Mouse (Mus musculus) cerebellum, adult 9-11 months (tissue): ENCODE results near the gene Cyp4f18.
"Not testable (repeated sequence)": the region's sequence is repeated elsewhere in the genome, so short reads cannot be mapped to it uniquely, and the experiment has no call there.

Source experiments
- DNase-seq: peaks from one replicate; pipeline ENCODE4 v3.0.0; 2022

Cyp4f18 gene

DNA sequence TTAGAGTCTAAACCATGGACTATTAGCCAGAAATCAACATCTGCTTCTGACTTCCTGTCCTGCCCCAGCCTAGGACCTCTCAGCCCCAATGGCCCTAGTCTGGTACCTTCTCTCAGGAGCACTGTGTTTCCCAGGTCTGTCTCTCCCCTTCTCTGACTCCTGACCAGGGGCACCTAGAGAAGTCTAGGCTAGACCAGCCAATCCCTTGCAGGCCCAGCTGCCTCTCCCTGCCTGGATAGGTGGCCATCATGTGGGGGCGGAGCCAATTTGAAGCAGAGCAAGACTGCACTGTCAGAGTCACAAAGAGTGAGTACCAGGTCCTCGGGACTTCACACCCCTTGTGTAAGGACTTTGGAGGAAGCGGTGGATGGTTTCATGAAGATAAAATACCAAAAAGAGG lies at the start of gene Cyp4f18:
Gene Cyp4f18, minus strand, starts transcription at position 154 of the 400 bp plus-strand sequence.
- no peak for DNase-seq

DNA sequence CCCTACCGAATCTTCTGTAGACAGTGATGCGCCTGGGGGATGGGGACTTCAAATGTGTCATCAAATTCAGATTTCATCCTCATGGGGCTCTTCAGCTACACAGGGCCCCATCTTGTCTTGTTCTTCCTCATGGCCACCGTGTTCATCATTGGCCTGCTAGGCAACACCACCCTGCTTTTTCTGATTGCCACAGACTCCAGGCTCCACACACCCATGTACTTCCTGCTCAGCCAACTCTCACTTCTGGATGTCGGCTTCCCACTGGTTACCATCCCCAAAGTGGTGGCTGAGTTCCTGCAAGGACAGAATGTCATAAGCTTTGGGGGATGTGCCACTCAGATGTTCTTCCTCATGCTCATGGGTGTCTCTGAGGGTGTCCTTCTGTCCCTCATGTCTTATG lies 48.2 kb upstream of the Cyp4f18 start:
- not testable (repeated sequence) for DNase-seq

DNA sequence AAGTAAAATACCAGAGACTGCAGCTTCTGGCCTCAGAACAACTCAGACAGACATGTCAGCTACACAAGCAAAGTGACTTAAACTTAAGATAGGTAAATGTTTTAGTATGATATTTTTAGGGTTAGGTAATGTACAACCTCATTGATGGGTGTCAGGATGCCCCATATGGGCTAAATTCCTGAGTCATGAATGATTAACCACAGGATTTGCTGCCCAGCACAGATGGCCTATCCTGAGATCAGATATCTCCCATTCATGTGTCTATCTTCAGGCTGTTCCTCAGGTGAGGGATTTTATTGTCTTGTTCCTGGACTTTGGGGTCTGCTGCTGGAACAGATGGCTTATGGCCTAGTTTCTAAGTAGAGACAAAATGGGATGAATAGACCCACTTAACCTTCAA lies 45.2 kb upstream of the Cyp4f18 start:
- DNase-seq = not testable (repeated sequence)

DNA sequence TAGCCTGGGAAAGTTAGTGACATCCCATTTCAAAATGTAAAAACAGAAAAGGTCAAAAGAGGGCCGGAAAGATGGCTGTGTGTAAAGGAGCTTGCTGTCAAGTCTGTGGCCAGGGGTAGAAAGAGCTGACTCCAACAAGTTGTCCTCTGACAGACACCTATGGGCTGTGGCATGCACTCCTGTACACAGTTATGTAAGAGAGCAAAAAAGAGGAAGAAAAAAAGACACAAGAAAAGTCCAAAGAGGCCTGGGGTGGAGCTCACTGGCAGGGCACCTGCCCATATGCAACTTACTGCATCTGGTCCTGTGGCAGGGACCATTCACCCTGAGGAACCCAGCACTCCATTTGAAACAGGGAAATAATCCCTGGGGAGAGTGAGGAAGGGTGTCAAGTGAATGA lies 33.1 kb upstream of the Cyp4f18 start:
- no peak for DNase-seq

DNA sequence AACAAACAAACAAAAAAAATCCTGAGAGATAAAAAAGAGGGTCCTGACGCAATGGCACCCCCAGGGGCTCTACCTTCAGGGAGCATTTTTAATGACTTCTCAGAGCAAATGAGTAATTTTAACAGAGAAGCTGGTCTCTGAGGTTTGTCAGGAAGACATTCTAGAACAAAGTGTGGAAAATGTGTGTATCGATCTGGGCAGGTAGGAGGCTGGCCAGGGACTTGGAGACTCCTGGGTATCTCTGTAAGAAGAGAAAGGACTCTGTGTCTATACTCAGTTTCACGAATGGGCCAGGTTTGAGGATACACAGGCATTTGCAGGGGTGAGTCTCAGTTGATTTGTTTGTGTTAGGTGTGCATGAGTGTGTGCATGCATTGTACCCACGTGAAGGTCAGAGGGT lies 31.5 kb upstream of the Cyp4f18 start, which contains the start of gene Olfr372:
Gene Olfr372, plus strand, starts transcription at position 301 of the 400 bp plus-strand sequence.
- not testable (repeated sequence) for DNase-seq

DNA sequence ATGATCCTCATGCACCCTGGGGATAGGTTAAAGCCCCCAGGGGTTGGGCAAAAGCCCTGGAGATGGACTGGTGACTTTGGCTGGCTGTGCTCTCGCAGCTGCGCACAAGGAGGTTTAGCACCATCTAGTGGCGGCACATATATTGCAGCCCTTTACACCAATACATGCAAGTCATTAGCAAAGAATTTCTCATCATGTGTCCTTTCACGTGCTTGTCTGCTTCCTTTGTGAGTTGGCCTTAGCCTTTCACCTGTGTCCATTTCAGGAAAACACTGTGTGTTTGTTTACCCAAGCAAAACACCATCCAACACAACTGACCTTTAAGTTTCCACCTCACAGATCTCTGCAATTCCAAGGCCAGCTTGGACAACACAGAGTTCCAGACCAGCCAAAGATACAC lies 23.5 kb upstream of the Cyp4f18 start:
- peak; percentile 36 for DNase-seq

DNA sequence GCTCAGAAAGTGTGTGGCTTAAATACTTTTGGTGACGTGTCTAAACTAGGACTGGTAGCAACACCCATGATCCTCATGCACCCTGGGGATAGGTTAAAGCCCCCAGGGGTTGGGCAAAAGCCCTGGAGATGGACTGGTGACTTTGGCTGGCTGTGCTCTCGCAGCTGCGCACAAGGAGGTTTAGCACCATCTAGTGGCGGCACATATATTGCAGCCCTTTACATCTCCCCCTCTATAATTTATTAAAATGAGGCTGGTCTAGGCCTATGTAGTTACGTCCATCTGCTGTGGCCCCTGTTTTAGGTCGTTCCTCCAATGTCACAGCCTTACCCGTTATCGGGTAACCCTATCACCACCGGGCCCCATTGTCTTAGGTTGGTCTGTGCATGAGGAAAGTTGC lies 15.5 kb upstream of the Cyp4f18 start:
- peak; percentile 27 for DNase-seq

DNA sequence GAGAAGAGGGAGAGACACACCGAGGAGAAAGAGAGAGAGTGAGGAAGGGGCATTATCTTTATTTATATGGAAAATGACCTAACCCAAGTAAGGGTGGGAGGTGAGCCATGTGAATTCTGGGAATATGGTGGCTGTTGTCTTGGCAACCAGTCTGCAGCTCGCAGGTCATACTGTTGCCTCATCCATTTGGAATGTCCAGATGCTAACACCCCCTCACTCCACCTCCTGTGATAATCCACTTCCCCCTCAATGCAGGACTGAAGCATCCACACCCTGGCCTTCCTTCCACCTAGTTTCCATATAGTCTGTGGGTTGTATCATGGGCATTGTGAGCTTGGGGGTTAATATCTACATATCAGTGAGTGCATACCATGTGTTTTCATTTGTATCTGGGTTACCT lies 10.4 kb upstream of the Cyp4f18 start:
- DNase-seq = no peak

DNA sequence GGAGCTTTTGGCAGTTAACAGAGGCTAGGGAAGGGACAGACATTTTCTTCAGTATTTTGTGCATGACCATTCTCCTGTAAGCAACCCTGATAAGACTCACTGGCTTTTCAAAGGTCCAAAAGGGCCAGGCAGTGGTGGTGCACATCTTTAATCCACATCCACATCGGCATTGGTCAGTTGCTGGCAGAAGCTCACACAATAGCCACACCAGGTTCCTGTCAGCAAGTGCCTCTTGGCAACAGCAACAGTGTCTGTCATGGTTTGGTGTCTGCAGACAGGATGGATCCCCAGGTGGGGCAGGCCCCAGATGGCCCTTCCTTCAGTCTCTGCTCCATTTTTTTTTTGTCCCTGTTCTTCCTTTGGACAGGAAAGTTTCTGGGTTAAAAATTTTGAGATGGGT lies 9.6 kb upstream of the Cyp4f18 start:
- peak; percentile 52 for DNase-seq

DNA sequence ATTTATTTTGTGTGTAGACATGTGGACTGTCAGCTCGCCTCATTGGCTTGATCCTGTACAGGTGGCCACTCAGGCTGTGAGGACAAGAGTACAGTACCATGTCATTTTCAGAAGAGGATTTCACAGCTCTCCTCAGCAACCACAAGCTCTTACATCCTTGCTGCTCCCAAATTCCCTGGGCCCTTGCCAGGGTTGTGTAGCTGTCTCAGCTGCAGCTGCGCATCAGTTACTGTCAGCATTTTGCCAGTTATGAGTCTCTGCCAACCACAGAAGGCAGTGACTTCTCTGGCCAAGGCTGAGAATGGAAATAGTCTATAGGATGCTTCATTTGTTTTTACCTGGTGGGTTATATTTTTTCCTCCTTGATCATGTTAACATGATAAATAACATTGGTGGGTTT lies 8.7 kb upstream of the Cyp4f18 start:
- DNase-seq = no peak

DNA sequence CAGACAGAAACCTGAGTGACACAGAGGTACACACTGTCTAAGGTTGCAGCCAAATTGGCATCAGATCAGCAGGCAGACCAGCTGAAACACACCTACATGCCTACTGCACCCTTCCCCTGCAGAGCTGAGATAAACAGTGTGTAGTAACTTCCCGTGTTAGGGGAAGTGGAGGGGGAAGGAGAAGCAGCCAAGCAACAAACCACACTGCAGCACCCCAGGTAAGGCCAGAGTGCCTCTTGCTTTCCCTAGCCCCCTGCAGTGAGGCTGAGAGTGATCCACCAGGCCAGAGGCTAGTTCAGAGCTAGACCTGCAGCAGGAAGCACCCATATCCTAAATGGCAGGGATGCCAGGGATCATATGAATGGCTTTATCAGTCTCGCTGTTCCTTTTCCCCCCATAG lies 7.9 kb upstream of the Cyp4f18 start:
- DNase-seq = not testable (repeated sequence)

DNA sequence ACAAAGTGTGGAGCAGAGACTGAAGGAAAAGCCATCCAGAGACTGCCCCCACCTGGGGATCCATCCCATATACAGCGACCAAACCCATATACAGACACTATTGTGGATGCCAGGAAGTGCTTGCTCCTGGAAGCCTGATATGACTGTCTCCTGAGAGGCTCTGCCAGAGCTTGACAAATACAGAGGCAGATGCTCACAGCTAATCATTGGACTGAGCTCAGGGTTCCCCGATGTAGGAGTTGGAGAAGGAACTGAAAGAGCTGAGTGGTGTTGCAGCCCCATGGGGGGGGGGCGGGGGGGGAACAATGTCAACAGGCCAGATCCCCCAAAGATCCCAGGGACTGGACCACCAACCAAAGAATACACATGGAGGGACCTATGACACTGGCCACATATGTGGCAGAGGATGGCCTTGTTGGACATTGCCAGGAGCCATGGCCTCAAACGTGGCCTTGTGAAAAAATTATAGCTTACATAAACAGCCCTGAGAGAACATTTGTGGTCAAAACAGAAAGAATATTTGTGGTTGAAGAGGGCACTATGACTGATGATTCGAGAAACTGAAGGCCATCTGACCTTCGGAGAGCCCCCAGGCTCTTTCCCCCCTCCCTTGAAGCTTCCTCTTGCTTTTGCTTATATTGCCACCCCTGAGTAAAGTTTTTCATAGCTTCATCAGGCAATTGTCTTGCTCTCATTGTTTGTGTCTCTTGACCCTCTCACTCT lies 4.2 kb upstream of the Cyp4f18 start:
- DNase-seq = not testable (repeated sequence)

DNA sequence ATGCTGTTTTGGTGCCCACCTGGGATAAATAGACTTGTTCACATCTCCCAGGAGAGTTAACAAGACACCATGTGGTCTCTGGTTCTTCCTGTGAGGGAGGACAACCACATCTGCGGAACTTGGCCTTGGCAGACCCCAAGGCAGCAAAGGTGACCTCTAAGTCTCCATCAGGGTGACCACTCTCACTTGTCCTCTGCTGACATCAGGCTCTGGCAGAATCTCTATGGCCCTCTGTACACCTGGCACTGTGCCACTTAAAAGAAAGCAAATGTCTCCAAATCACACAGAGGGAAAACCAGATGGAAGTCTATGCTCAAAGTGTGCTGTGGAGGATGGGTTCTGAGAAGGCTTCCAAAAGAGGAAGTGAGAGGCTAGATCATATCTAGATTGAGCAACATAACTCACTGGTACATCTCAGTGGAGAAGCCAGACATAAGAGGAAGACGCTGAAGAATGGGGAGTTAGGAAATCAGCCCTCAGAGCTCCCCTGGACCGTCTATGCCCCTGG lies 1.2 kb downstream of the Cyp4f18 start:
- no peak for DNase-seq

DNA sequence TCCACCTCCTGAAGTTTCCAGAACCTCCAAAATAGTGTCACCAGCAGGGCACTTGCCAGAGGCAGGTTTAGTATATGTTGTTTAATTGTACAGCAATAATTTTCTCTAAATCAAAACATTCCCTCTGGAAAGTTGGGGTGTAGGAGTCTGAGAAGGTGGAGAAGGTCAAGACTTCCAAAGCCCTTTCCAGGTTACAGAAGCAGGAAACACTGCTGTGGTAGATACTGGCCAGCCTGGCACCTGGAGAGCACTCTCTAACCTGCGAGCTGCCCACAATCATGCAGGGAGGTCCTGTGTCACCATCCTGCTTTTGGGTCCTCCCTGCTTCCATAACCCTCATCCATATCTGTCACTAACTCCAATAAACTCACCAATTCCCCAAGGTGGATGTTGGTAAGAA lies 2.7 kb downstream of the Cyp4f18 start:
- DNase-seq = no peak

DNA sequence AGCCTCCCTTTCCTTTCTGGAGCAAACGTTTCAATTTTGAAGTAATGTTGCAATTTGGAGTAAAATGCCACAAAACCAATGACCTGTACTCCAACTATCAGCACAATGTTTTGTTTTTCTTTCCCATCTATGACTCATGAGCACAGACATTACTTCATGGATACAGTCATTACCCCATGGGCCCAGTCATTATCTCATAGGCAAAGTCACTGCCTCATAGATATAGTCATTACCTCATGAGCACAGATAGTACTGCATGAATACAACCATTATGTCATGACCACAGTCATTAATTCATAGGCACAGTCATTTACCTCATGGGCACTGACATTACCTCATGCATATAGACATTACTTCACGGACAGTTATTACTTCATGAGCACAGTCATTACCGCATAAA lies 3.5 kb downstream of the Cyp4f18 start:
- no peak for DNase-seq

DNA sequence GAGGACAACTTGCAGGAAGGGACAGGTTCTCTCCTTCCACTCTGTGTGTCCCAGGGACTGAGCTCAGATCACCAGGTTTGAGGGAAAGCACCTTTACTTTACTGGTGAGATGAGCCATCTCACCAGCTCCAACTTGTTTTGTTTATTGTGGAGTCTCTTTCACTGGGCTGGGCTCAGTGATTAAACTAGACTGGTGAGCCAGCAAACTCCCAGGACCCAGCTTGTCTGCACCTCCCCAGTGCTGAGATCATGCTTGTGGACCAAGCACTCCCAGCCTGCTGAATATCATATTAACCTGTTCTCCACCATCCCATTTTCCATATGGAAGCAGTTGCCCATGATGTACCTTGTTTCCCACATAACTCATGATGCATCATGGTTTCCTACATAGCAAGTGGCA lies 6.5 kb downstream of the Cyp4f18 start:
- DNase-seq = no peak

DNA sequence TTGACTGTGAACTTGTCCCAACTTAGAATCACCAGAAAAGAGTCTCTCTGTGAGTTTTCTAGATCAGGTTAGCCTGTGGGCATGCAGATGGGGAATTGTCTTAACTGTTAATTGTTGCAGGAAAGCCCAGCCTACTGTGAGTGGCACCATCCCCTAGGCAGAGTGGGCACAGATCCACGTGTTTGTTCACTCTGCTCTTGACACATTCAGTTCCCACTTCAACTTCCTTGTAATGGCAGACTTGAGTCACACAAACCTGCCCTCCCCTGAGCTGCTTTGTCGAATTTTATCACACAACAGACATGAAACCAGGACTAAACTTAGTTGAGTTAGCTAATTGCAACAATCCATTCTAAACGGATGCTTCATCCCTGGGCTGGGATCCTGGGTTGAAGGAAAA lies 9.2 kb downstream of the Cyp4f18 start:
- DNase-seq = no peak

DNA sequence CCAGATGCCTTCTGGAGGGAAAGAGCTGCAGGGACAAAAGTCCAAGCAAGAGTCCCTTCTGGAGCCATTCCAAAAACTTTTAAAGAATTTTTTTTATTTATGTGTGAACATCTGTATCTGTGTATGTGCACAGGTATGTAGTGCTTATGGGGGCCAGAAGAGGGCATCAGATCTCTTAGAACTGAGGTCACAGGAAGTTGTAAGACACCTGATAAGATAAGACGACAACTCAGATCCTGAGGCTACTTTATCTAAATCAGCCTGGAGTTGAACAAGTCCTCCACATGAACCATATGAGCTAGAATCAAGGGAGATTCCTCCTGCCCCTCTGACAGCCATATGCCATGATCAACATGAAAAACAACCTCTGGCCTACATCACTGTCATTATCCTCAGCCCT lies 10.0 kb downstream of the Cyp4f18 start:
- no peak for DNase-seq

DNA sequence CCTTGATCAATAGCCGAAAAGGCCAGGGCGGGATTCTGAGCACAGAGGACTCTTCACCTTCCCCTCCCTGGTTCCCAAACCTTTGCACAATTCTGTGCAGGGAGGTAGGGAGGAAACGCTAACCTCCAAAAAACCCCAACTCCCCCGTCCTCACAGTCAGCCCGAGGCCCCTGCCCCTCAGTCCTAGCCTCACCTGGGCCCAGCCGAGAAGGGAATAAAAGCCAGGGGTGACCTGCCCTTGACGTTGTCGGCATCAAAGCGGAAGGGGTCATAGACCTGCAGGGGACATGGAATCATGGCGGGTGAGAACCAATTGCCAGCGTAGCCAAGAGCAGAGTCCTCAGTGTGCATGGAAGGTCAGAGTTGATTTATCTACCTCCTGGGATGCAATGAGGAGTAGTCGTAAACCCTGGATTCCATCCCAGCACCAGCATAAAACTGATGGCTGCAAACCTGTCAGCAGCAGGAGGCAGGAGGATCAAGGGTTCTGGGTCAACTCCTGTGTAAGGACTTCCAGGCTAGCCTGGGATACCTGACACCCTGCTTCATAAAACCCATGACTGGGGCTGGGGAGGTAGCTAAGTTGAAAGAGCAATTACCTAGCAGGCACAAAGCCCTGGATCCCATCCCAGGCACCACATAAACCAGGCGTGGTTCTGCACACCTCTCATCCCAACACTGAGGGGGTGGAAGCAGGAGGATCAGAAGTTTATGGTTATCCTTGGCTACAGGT lies 20.4 kb downstream of the Cyp4f18 start:
- DNase-seq = no peak

DNA sequence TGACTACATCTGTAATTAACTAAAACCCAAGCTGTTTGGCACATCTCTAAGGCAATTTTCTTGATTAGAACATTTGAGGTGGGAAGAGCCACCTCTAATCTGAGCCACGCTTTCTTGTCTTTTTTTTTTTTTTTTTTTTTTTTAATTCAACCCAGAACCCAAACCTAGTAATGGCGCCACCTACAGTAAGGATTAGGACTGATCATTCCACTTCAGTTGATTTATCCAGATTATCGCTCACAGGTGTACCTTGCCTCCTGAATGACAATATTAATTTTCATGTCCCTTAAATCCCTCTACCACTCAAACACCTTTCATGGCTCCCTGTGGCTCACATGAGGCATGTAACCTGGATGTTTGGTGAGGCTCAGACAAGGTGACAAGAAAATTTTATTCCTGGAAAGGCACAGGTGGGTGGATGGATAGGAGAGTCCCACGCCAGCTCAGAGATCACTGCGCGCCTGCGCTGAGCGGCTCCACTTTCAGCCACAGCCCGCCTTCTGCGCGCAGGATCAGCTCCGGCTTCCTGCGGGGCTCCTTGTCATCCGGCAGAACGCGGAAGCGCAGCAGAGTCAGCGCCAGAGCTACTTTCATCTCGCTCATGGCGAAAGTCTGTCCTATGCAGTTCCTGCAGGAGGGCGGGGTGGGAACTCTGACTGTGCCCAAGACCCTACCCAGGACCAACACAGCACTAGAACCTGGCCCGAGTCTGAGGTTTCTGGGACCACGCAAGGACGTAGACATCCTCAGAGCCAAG lies 21.1 kb downstream of the Cyp4f18 start:
- peak; percentile 77 for DNase-seq

DNA sequence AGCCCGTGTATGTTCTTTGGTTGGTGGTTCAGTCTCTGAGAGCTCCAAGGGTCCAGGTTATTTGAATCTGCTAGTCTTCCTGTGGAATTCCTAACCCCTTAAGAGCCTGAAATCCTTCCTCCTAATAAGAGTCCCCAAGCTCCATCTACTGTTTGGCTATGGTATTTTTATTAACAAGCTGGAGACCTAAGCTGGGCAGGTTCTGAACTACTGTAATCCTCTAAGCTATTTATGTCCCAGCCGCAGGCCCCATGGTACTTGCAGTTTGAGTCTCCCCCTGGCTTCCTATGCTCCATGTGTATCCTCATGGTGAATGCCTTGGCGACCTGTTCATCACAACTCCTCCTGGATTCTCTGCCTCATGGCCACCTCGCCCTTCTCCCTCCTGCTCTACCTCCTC lies 24.8 kb downstream of the Cyp4f18 start:
- DNase-seq = no peak

DNA sequence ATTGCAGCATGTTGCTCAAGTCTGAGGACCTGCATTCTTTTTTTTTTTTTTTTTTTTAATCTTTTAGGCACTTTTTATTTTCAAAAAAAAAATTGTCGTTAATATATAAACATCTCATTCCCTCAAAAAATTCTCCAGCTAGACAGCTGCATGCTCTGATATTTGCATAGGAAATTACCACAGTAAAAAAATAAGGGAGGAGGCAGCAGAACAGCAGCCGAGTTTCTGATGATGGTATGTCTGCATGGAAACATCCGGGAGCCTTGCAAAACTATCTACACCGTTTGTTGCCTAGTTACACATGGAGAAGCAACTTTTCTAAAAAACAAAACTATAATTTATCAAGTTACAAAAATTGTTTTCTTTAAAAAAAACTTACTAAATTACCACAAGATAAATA lies 28.0 kb downstream of the Cyp4f18 start:
- DNase-seq = no peak

DNA sequence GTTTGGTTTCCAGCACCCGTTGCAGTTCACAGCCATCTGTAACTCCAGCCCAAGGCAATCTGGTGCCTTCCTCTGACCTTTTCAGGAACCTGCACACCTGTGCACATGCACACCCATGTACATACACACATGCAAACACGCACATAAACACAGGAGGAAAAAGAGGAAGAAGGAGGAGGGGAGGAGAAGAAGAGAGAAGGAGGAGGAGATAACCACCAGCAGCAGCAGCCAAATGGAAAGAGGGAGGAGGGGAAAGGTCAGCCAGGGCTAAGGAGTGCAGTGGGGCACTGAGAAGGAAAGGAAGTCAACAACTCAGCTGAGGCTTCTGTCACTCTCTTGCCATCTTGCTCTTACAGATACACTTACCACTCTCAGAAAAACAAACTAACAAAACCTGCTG lies 28.4 kb downstream of the Cyp4f18 start:
- no peak for DNase-seq

DNA sequence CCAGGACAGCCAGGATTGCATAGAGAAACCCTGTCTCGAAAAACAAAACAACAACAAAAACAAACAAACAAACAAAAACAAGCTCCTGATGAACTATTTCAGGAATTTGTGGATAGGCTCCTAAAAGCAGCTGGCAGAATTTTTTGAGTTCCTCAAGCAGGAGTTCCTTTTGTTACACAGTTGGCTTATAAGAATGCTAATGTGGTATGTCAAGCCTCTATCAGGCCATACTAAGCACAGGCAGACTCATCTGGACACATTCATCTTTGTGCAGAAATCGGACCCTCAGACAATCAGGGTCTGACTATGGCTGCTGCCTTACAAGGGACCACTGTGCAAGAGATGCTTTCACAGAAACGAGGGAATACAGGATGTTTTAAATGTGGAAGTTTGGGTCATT lies 35.2 kb downstream of the Cyp4f18 start:
- DNase-seq = no peak
